Mouse (Mus musculus) liver, embryonic 16.5 days (tissue): ENCODE results near the gene Sox5. TPM values are rescaled to one million over a fixed set of nuclear protein-coding genes. Genes with fewer than 3 reads are reported as not detected.
A peak's percentile ranks its signal among the peaks of the same experiment; 100 is the strongest.

Experiments
- ATAC-seq: fragments of 200-750 bp; cut with Nextera tagmentation; 2 replicates; pipeline ENCODE4 v1.8.0; 2017; ENCODE audit warnings: low read depth, mild to moderate bottlenecking, moderate number of reproducible peaks, moderate library complexity
- H3K27ac ChIP-seq: fragments of 300-500 bp; sonication (generic); 2 replicates; pipeline ENCODE4 v1.5.1; 2014; ENCODE audit warnings: mild to moderate bottlenecking, low read length
- H3K27me3 ChIP-seq: fragments of 300-500 bp; sonication (generic); 2 replicates; pipeline ENCODE4 v1.6.1; 2014; ENCODE audit warnings: low read depth, low read length, mixed read lengths; ENCODE audit not compliant: control insufficient read depth, insufficient read depth
- H3K36me3 ChIP-seq: fragments of 300-500 bp; sonication (generic); 2 replicates; pipeline ENCODE4 v1.6.1; 2014; ENCODE audit warnings: mild to moderate bottlenecking; ENCODE audit not compliant: control insufficient read depth, insufficient read depth
- H3K4me1 ChIP-seq: fragments of 300-500 bp; sonication (generic); 2 replicates; pipeline ENCODE4 v1.6.1; 2014; ENCODE audit warnings: low read depth, low read length, mixed read lengths; ENCODE audit not compliant: control insufficient read depth
- H3K4me2 ChIP-seq: fragments of 300-500 bp; sonication (generic); 2 replicates; pipeline ENCODE4 v1.6.1; 2014; ENCODE audit warnings: low read depth, low read length, mixed read lengths
- H3K4me3 ChIP-seq: fragments of 300-500 bp; sonication (generic); 2 replicates; pipeline ENCODE4 v1.5.1; 2014; ENCODE audit warnings: low read depth, mild to moderate bottlenecking, low read length
- H3K9ac ChIP-seq: fragments of 300-500 bp; sonication (generic); 2 replicates; pipeline ENCODE4 v1.6.1; 2014; ENCODE audit warnings: low read depth, low read length
- H3K9me3 ChIP-seq: fragments of 300-500 bp; sonication (generic); replicated peaks from 2 replicates; pipeline ENCODE4 v1.6.1; 2016; ENCODE audit warnings: low read length; ENCODE audit not compliant: control insufficient read depth
- whole genome bisulfite sequencing: fragments of 180-500 bp; shearing (Covaris S2); extraction: QIAGEN DNeasy Blood & Tissue Kit; methylation state at CpG from one replicate; pipeline ENCODE4 v1.1.7; 2014; ENCODE audit not compliant: insufficient replicate concordance; 5-methylcytosine and 5-hydroxymethylcytosine counted together
- polyA plus RNA-seq: library from polyadenylated mRNA; unstranded; fragments of >200 nt; fragmentation: Nextera tagmentation; extraction: Ambion mirVana; gene quantifications from 2 replicates; pipeline ENCODE4 v1.2.1, GENCODE M21; 2015

Gene Sox5
- polyA plus RNA-seq, 1 experiment from 2014 or later: 7.5 TPM

- WGBS: 29% methylated on average over 3 of the region's 3 CpGs
- Histone ChIP-seq H3K36me3 (no peaks in the 10 kb centered on the region), H3K4me3 (no peak overlapping the region), H3K27ac (no peak overlapping the region), H3K9me3 (no peaks in the 10 kb centered on the region), H3K4me1 (peaks cover 12% of the 10 kb centered on the region), H3K27me3 (no peaks in the 10 kb centered on the region), H3K9ac (no peak overlapping the region), H3K4me2 (0 out of 2 replicates have a peak overlapping the region, but pooled peaks have one; percentile 18)
- peak; percentile 82 for ATAC-seq
These were observed 913.0 kb downstream of the Sox5 start for GRCm38 (mm10) chr6:143868790-143869189.

GRCm38 (mm10) chr6:143868155-143868685 lies 913.6 kb downstream of the Sox5 start:
- H3K27ac ChIP-seq: no peak overlapping the region
- H3K27me3 ChIP-seq: no peaks in the 10 kb centered on the region
- peak; percentile 55 for ATAC-seq
- no peaks in the 10 kb centered on the region for H3K36me3 ChIP-seq
- H3K4me3 ChIP-seq: no peak overlapping the region
- H3K4me1 ChIP-seq: peaks cover 12% of the 10 kb centered on the region
- no peaks in the 10 kb centered on the region for H3K9me3 ChIP-seq
- no peak overlapping the region for H3K4me2 ChIP-seq
- H3K9ac ChIP-seq: no peak overlapping the region
- WGBS: 41% methylated on average over 3 of the region's 3 CpGs

GRCm38 (mm10) chr6:143867029-143867428 lies 914.7 kb downstream of the Sox5 start:
- Histone ChIP-seq H3K36me3 (no peaks in the 10 kb centered on the region), H3K9ac (no peak overlapping the region), H3K9me3 (no peaks in the 10 kb centered on the region), H3K4me1 (peaks cover 12% of the 10 kb centered on the region), H3K27ac (no peak overlapping the region), H3K4me3 (no peak overlapping the region), H3K27me3 (no peaks in the 10 kb centered on the region), H3K4me2 (no peak overlapping the region)
- no peak for ATAC-seq
- WGBS: 45% methylated on average over 5 of the region's 5 CpGs

GRCm38 (mm10) chr6:143866566-143866965 lies 915.2 kb downstream of the Sox5 start:
- no peaks in the 10 kb centered on the region for H3K9me3 ChIP-seq
- 71% methylated on average over 9 of the region's 9 CpGs for WGBS
- H3K4me1 ChIP-seq: peaks cover 12% of the 10 kb centered on the region
- ATAC-seq: no peak
- no peaks in the 10 kb centered on the region for H3K27me3 ChIP-seq
- H3K4me3 ChIP-seq: no peak overlapping the region
- H3K27ac ChIP-seq: no peak overlapping the region
- no peak overlapping the region for H3K4me2 ChIP-seq
- H3K9ac ChIP-seq: no peak overlapping the region
- no peaks in the 10 kb centered on the region for H3K36me3 ChIP-seq

GRCm38 (mm10) chr6:143862611-143863110 lies 919.1 kb downstream of the Sox5 start:
- Histone ChIP-seq H3K9me3 (no peaks in the 10 kb centered on the region), H3K9ac (no peak overlapping the region), H3K27me3 (no peaks in the 10 kb centered on the region), H3K4me3 (no peak overlapping the region), H3K27ac (no peak overlapping the region), H3K4me1 (no peaks in the 10 kb centered on the region), H3K36me3 (no peaks in the 10 kb centered on the region), H3K4me2 (no peak overlapping the region)
- 60% methylated on average over 6 of the region's 6 CpGs for WGBS
- no peak for ATAC-seq

GRCm38 (mm10) chr6:143860036-143860435 lies 921.7 kb downstream of the Sox5 start:
- no peak for ATAC-seq
- WGBS: 77% methylated on average over 7 of the region's 7 CpGs

GRCm38 (mm10) chr6:143859535-143859934 lies 922.2 kb downstream of the Sox5 start:
- Histone ChIP-seq H3K4me2 (no peak overlapping the region), H3K27me3 (no peaks in the 10 kb centered on the region), H3K4me3 (no peak overlapping the region), H3K36me3 (no peaks in the 10 kb centered on the region), H3K9me3 (no peaks in the 10 kb centered on the region), H3K9ac (no peak overlapping the region), H3K27ac (no peak overlapping the region), H3K4me1 (no peaks in the 10 kb centered on the region)
- ATAC-seq: no peak
- 84% methylated on average over 15 of the region's 15 CpGs for WGBS

More at GRCm38 (mm10) chr6:143860036-143860435, 921.7 kb downstream of the Sox5 start:
- H3K9me3 ChIP-seq: no peaks in the 10 kb centered on the region
- H3K4me1 ChIP-seq: no peaks in the 10 kb centered on the region
- H3K27ac ChIP-seq: no peak overlapping the region
- no peak overlapping the region for H3K4me2 ChIP-seq
- H3K36me3 ChIP-seq: no peaks in the 10 kb centered on the region
- no peak overlapping the region for H3K9ac ChIP-seq
- no peaks in the 10 kb centered on the region for H3K27me3 ChIP-seq
- H3K4me3 ChIP-seq: no peak overlapping the region

- Histone ChIP-seq H3K4me1 (no peaks in the 10 kb centered on the region), H3K27me3 (no peaks in the 10 kb centered on the region), H3K4me2 (no peak overlapping the region), H3K27ac (no peak overlapping the region), H3K9ac (no peak overlapping the region), H3K4me3 (no peak overlapping the region), H3K36me3 (no peaks in the 10 kb centered on the region), H3K9me3 (no peaks in the 10 kb centered on the region)
- no peak for ATAC-seq
- 59% methylated on average over 2 of the region's 2 CpGs for WGBS
These were observed 923.2 kb downstream of the Sox5 start for GRCm38 (mm10) chr6:143858551-143858950.

GRCm38 (mm10) chr6:143857376-143857775 lies 924.4 kb downstream of the Sox5 start:
- no peaks in the 10 kb centered on the region for H3K4me1 ChIP-seq
- H3K4me3 ChIP-seq: no peak overlapping the region
- ATAC-seq: no peak
- H3K9ac ChIP-seq: no peak overlapping the region
- WGBS: 74% methylated on average over 7 of the region's 7 CpGs
- H3K9me3 ChIP-seq: no peaks in the 10 kb centered on the region
- H3K27me3 ChIP-seq: no peaks in the 10 kb centered on the region
- no peaks in the 10 kb centered on the region for H3K36me3 ChIP-seq
- H3K27ac ChIP-seq: no peak overlapping the region
- no peak overlapping the region for H3K4me2 ChIP-seq
